Mouse (Mus musculus) stomach, embryonic 14.5 days (tissue): ENCODE results near the gene Prkcg. TPM values are rescaled to one million over a fixed set of nuclear protein-coding genes. Genes with fewer than 3 reads are reported as not detected.
A peak's percentile ranks its signal among the peaks of the same experiment; 100 is the strongest.

Experiments used
- ATAC-seq: fragments of 200-750 bp; cut with Nextera tagmentation; 2 replicates; pipeline ENCODE4 v1.8.0; 2017; ENCODE audit warnings: low read depth, moderate TSS enrichment; ENCODE audit not compliant: insufficient number of reproducible peaks, insufficient read depth, low FRiP score
- H3K27ac ChIP-seq: fragments of 300-500 bp; sonication (generic); 2 replicates; pipeline ENCODE4 v1.5.1; 2014; ENCODE audit warnings: mild to moderate bottlenecking, low read length, moderate library complexity, mixed read lengths
- H3K27me3 ChIP-seq: fragments of 300-500 bp; sonication (generic); 2 replicates; pipeline ENCODE4 v1.6.1; 2014; ENCODE audit warnings: low read length, control low read depth, mixed read lengths; ENCODE audit not compliant: control insufficient read depth, insufficient read depth
- H3K36me3 ChIP-seq: fragments of 300-500 bp; sonication (generic); 2 replicates; pipeline ENCODE4 v1.6.1; 2014; ENCODE audit warnings: mild to moderate bottlenecking, control low read depth, low read length, moderate library complexity, mixed read lengths; ENCODE audit not compliant: control insufficient read depth, insufficient read depth
- H3K4me1 ChIP-seq: fragments of 300-500 bp; sonication (generic); 2 replicates; pipeline ENCODE4 v1.6.1; 2014; ENCODE audit warnings: low read length, control low read depth, mixed read lengths; ENCODE audit not compliant: control insufficient read depth, insufficient read depth
- H3K4me2 ChIP-seq: fragments of 300-500 bp; sonication (generic); replicated peaks from 2 replicates; pipeline ENCODE4 v1.6.1; 2014; ENCODE audit warnings: low read depth, low read length, control low read depth
- H3K4me3 ChIP-seq: fragments of 300-500 bp; sonication (generic); 2 replicates; pipeline ENCODE4 v1.5.1; 2014; ENCODE audit warnings: low read depth, low read length, control low read depth
- H3K9ac ChIP-seq: fragments of 300-500 bp; sonication (generic); replicated peaks from 2 replicates; pipeline ENCODE4 v1.6.1; 2014; ENCODE audit warnings: low read depth, mild to moderate bottlenecking, control low read depth, low read length, moderate library complexity, mixed read lengths
- H3K9me3 ChIP-seq: fragments of 300-500 bp; sonication (generic); 2 replicates; pipeline ENCODE4 v1.6.1; 2016; ENCODE audit warnings: low read depth, low read length, control low read depth; ENCODE audit not compliant: control insufficient read depth
- WGBS: fragments of 180-500 bp; shearing (Covaris S2); extraction: QIAGEN DNeasy Blood & Tissue Kit; methylation state at CpG from one replicate; pipeline ENCODE4 v1.1.7; 2014; 5-methylcytosine and 5-hydroxymethylcytosine counted together
- polyA plus RNA-seq: library from polyadenylated mRNA; unstranded; fragments of >200 nt; fragmentation: Nextera tagmentation; extraction: Ambion mirVana; gene quantifications from 2 replicates; pipeline ENCODE4 v1.2.1, GENCODE M21; 2014

Gene Prkcg
- polyA plus RNA-seq, 1 experiment from 2014 or later = 0.75 TPM

DNA sequence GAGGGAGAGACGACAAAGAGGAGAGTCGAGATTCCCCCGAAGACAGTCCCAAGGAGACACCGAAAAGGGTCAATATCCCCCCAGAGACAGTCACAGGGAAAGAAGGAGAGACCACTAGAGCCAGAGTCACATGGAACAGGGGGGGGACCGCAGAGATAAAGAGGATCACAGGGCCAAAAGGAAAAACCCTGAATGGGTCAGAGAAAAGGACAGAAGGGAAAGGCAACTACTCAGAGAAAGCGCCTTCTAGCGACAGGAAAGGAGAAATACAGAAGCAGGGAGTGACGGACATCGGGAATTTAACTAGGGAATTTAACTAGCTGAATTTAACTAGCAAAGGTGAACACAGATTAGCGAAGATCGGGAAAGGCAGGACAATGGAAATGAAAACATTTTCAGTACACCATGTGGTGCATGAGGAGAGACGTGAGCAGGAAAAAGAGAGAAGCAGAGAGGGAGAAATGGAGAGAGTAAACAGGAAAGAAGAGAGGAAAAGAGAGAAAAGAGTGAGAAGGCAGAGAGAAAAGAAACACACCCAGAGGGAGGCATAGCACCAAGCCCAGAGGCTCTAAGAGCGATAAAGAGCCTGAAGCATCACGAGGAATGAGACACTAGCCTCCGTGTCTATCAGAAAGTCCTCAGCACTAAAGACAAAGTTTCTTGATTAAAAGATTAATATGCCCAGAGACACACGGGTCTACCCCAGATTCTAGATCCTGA is 13.7 kb downstream of the Prkcg start:
- Histone ChIP-seq H3K27ac (no peak overlapping the region), H3K27me3 (0 out of 2 replicates have a peak, but pooled peaks cover 4% of the 10 kb centered on the region), H3K4me1 (peaks cover 15% of the 10 kb centered on the region; the same call in 1 of the 2 replicates), H3K9ac (no peak overlapping the region), H3K4me2 (peak overlapping the region; percentile 59), H3K36me3 (peaks cover 22% of the 10 kb centered on the region), H3K9me3 (no peaks in the 10 kb centered on the region), H3K4me3 (peak overlapping the region; percentile 25)
- ATAC-seq = peak; percentile 11; the same call in 1 of the 2 replicates
- WGBS = 5% methylated on average over 16 of the region's 16 CpGs

DNA sequence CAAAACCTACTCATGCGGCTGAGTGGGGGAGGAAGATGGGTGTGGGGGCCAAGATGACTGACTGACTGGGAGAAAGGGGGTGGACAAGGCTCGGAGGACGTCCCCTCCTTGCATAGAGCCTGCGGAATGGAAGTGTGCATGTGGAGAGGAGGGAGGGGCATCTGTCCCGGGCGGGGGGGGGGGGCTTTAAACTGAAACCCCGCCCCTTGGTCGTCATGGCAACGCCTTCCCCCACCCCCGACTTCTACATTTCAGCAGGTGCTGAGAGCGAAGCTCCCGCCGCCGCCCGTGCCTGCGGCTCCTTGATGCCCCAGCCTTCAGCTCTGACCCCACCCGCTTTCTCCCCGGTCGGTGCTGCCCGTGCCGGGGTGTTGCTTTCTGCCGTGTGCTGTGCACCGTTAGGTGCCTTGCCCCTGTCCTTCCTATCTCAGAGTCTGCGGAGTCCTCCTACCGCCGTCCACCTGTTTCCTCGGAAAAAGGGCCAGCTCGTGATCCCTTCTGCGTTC is 14.3 kb downstream of the Prkcg start:
- Histone ChIP-seq H3K4me3 (peak overlapping the region; percentile 25), H3K36me3 (peaks cover 16% of the 10 kb centered on the region), H3K27ac (no peak overlapping the region), H3K27me3 (0 out of 2 replicates have a peak, but pooled peaks cover 4% of the 10 kb centered on the region), H3K4me1 (peaks cover 12% of the 10 kb centered on the region; the same call in 1 of the 2 replicates), H3K9me3 (no peaks in the 10 kb centered on the region), H3K4me2 (peak overlapping the region; percentile 59), H3K9ac (no peak overlapping the region)
- ATAC-seq = peak; percentile 54; the same call in 1 of the 2 replicates
- under 1% methylated on average over 23 of the region's 29 CpGs for WGBS

DNA sequence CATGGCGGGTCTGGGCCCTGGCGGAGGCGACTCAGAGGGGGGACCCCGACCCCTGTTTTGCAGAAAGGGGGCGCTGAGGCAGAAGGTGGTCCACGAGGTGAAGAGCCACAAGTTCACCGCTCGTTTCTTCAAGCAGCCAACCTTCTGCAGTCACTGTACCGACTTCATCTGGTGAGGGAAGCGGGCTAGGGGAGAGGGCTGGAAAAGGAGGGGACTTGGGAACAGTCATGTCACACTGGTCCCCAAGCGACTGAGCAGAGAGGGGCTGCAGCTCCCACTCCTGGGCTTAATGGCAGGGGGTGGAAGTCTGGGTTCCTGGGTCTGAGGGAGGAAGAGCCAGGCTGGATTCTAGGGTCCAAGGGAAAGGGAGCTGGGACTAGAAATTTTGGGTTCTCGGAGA is 14.8 kb downstream of the Prkcg start:
- no peak overlapping the region for H3K27ac ChIP-seq
- ATAC-seq = no peak

DNA sequence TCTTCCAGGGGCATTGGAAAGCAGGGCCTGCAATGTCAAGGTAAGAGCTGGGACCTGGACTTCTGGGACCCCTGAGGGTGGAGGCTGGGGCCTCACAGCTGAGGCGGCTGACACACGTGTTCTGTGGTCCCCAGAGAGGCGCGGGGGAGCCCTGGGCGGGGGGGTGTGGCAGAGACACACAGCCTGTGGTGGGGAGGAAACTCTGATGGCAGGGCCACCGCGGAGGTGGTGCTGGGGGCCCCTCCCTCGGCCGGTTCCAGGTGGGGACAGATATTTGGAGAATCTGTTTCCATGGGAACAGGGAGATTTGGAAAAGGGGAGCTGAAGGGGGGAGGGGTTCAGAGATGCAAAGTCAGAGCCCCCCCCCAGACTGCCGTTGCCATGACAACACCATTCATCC is 15.3 kb downstream of the Prkcg start:
- no peak for ATAC-seq
- Histone ChIP-seq H3K4me2 (no peak overlapping the region), H3K4me3 (no peak overlapping the region), H3K27ac (no peak overlapping the region), H3K4me1 (peaks cover 10% of the 10 kb centered on the region; the same call in 1 of the 2 replicates), H3K27me3 (0 out of 2 replicates have a peak, but pooled peaks cover 4% of the 10 kb centered on the region), H3K9ac (no peak overlapping the region), H3K9me3 (no peaks in the 10 kb centered on the region), H3K36me3 (peaks cover 9% of the 10 kb centered on the region; the same call in 1 of the 2 replicates)
- WGBS = 11% methylated on average over 10 of the region's 10 CpGs

More for the DNA sequence above, 14.8 kb downstream of the Prkcg start:
- Histone ChIP-seq H3K27me3 (0 out of 2 replicates have a peak, but pooled peaks cover 4% of the 10 kb centered on the region), H3K36me3 (peaks cover 11% of the 10 kb centered on the region; the same call in 1 of the 2 replicates), H3K4me2 (peak overlapping the region; percentile 59), H3K9ac (no peak overlapping the region), H3K9me3 (no peaks in the 10 kb centered on the region), H3K4me1 (peaks cover 10% of the 10 kb centered on the region; the same call in 1 of the 2 replicates), H3K4me3 (peak overlapping the region; percentile 25)
- 5% methylated on average over 12 of the region's 12 CpGs for WGBS

GRCm38 (mm10) chr7:3306400-3306799 is 17.4 kb downstream of the Prkcg start:
- Histone ChIP-seq H3K27ac (no peak overlapping the region), H3K27me3 (0 out of 2 replicates have a peak, but pooled peaks cover 4% of the 10 kb centered on the region), H3K9me3 (0 out of 2 replicates have a peak, but pooled peaks cover 4% of the 10 kb centered on the region), H3K4me2 (no peak overlapping the region), H3K36me3 (no peaks in the 10 kb centered on the region), H3K9ac (no peak overlapping the region), H3K4me1 (peaks cover 10% of the 10 kb centered on the region; the same call in 1 of the 2 replicates), H3K4me3 (no peak overlapping the region)
- WGBS = 78% methylated on average over 3 of the region's 3 CpGs
- no peak for ATAC-seq

- WGBS = 56% methylated on average over 4 of the region's 4 CpGs
- Histone ChIP-seq H3K9ac (no peak overlapping the region), H3K4me3 (no peak overlapping the region), H3K4me1 (no peaks in the 10 kb centered on the region; the same call in 1 of the 2 replicates), H3K27ac (no peak overlapping the region), H3K4me2 (no peak overlapping the region), H3K9me3 (0 out of 2 replicates have a peak, but pooled peaks cover 4% of the 10 kb centered on the region), H3K36me3 (no peaks in the 10 kb centered on the region), H3K27me3 (0 out of 2 replicates have a peak, but pooled peaks cover 3% of the 10 kb centered on the region)
- ATAC-seq = no peak
Observed at GRCm38 (mm10) chr7:3308646-3309045, 19.7 kb downstream of the Prkcg start.

DNA sequence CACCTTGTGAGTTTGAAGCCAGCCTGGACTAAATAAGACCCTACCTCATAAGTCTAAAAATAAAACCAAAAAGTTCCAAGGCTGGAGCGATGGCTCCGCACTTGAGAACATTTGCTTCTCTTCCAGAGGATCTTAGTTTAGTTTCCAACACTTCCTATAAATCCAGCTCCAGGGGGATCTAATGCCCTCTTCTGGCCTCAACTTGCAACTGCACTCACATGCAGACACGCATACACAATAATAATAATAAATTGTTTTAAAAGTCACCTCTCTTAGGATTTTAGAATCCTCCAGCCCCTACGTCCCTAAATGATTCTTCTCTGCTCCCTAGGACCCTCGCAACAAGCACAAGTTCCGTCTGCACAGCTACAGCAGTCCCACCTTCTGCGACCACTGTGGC is 21.3 kb downstream of the Prkcg start:
- Histone ChIP-seq H3K27me3 (no peaks in the 10 kb centered on the region), H3K4me1 (no peaks in the 10 kb centered on the region), H3K27ac (no peak overlapping the region), H3K4me3 (no peak overlapping the region), H3K36me3 (no peaks in the 10 kb centered on the region), H3K9me3 (0 out of 2 replicates have a peak, but pooled peaks cover 4% of the 10 kb centered on the region), H3K9ac (no peak overlapping the region), H3K4me2 (no peak overlapping the region)
- 97% methylated on average over 7 of the region's 7 CpGs for WGBS
- ATAC-seq = no peak

DNA sequence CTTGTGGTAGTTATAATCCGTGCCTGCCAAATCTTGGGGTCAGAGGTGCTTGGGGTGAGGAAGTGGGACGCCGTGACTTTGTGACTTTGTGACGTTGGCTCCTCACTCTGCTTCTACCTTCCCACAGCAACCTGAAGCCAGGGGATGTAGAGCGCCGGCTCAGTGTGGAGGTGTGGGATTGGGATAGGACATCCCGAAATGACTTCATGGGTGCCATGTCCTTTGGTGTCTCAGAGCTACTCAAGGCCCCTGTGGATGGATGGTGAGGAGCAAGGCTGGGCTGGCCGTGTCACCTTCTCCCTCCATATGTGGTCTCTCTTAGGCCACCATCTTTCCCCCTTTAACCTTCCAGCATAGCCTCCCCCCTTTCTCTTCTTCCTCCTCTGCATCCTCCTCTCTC is 24.6 kb downstream of the Prkcg start:
- no peak overlapping the region for H3K4me3 ChIP-seq
- no peaks in the 10 kb centered on the region for H3K4me1 ChIP-seq
- H3K27ac ChIP-seq = no peak overlapping the region
- H3K36me3 ChIP-seq = no peaks in the 10 kb centered on the region
- H3K9me3 ChIP-seq = 0 out of 2 replicates have a peak, but pooled peaks cover 4% of the 10 kb centered on the region
- no peak for ATAC-seq
- no peak overlapping the region for H3K4me2 ChIP-seq
- 73% methylated on average over 8 of the region's 8 CpGs for WGBS
- H3K27me3 ChIP-seq = no peaks in the 10 kb centered on the region
- no peak overlapping the region for H3K9ac ChIP-seq
